Mouse (Mus musculus) kidney, adult 11 months (tissue): ENCODE data around the gene Ptprcap.

Experiments used
- DNase-seq: peaks from one replicate; pipeline ENCODE4 v3.0.0; 2022

Gene Ptprcap

DNA sequence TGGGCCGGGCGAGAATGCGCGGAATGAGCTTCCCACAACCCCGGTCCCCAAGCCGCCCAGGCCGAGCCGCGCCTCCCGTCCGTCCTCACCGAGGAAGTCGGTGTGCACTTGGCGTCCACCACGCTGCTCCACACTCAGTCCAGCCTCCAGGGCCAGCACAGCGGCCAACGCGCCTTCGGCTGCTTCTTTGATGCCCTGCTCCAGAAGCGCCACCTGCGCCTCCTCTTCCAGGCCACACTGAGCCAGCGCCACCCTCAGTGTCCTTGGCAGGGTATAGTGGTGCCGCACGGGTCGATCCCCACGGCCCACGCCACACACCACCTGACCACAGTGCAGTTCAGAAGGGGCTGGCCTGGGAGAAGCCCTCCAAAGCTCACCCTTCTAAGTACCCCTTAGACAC lies 16.4 kb downstream of the Ptprcap start:
- no peak for DNase-seq

DNA sequence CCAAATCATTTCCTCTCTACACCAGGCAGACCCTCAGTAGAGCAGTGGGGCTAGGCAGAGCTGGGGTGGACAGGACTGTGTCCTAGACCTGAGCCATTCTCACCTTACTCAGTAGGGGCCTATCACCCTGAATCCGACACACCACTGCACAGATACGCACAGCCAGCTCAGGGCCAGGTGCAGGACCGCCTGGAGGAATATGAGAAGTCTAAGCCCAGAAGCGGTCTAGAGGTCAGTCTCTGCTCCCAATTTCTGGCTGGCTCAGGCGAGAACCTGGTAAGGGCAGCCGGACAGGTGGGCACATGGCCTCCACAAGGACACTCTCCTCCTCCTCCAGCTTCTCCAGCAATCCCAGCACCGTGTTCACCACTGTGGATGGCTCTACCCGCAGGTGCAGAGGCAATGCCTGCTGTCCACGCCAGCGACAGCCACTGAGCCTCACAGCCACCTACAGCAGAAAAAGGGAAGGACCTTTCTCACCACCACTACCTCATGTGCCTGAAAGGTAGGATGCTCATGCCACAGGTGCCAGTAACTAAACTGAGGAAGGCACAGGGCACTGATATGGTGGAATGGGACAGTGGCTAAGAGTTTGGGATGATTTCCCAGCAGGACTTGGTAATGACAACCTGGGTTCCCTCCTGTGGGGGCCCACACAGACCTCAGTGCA lies 17.5 kb downstream of the Ptprcap start:
- DNase-seq: no peak

DNA sequence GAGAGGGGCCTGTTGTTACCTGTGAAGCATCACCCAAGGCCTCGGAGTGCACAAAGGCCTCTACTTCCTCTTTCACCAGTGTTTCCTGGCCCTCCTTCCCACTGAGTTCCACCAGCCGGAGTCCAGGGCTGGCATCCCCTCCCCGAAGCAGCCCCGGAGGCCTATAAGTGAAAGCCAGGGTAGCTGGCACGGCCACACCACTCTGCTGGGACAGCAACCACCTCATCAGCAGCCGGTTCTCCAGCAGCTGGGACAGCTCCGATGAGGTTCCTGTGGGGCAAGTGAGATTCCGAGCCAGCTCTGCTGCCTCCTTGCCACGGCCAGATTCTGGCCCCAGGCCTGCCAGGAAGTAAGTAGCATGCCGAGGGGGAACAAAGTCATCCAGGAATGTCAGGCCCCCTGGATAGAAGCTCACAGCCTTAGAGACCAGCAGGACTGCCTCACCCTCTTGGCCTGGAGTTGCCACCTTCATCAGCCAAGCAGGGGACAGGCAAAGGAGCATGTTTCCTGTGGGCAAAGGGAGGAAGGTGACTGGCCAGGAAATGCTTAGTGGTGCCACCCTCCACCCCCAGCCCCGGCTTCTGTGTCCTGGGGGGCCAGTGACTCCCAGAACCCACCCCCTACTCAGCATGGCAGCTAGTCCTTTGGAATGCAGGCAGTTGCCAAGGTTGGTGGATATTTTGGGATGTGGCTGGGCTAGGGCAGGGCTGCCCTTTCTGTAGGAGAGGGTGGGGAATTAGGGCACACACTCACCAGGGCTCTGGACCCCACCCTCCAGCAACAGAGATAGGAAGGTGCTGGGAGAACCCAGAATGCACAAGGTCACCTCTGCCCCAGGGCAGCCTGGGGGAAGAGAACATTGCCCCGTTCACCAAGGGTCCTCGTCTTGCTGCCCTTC lies 18.2 kb downstream of the Ptprcap start:
- no peak for DNase-seq

DNA sequence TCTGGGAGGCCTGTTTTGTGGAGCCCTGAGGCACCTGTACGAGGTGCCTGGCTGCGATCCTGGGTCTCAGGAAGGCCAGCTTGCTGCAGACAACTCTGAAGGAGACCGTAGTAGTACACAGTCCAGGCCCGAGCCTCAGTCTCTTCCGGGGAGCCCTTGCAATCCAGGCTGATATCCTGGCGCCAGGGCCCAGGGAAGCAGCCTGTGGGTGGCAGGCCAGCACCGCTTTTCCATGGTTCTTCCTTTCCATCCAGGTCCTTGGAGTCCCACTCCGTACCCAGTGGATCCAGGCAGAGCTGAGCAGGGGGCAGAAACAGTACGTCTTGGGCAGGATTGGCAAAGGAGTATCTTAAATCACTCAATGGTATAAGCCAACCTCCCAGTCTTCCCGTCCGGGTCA lies 19.5 kb downstream of the Ptprcap start:
- DNase-seq: no peak

DNA sequence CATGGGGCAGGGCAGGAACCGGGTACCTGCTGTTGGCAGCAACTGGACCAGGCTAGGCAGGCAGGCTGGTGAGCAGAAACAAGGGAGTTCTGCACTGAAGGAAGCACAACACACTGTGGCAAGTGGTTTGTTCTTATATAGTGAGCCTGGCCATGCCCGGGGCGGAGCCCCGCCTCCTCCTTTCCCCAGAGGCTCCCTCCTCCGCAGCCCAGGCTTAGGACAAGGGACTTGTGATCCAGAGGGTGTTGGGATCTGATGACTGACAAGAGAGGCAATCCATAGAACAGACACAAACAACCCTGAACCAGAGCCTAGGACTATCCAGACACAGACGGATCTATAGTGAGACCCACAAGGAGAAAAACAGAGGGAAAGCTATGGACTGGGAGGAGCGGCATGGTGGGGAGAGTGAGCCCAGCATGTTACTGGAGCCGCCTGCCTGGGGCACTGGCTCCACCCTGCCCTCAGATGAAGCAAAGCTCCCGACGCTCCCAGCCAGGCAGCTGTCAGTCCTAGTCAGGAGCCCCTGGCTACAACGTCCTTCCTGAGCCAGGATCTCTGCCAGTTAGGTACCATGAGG lies 22.1 kb downstream of the Ptprcap start, which contains the start of gene Carns1:
TSS of gene Carns1 (minus strand) at position 112 of the 580 bp plus-strand sequence.
- no peak for DNase-seq

DNA sequence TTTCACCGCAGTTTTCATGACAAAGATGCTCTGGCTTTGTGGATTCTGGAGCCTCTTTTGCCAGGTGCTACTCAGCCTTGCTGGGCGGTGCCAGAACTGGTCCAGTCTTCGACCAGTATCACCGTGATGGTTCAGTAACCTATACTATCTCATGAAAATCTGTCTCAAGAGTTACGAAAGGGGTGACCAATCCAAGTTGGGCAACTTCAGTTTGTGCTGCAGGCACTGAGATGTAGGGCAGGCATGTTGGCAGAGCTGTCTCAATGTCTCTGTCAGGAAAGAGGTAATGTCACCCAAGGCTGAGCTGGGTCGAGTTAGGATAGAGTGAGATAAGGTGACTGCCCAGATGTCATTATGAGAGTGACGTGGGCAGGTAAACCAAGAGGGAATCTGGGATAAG lies 27.0 kb downstream of the Ptprcap start:
- no peak for DNase-seq

DNA sequence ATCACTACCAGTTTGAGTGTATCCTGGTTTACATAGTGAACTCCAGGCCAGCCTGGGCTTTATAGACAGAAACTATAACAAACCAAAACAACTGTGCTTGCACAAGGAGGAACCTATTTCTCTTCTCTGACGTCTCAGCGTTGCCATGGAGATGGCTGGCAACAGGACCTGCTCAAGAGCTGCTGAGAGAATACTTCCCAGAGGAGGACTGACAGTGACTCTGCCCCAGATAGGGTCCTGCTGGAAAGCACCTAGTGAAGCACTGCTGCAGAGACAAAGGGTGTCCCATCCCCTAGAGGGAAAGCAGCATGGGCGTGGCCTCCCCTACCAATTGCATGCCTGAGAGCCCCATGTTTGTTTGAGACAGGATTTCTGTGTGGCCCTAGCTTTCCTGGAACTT lies 28.5 kb downstream of the Ptprcap start:
- no peak for DNase-seq

DNA sequence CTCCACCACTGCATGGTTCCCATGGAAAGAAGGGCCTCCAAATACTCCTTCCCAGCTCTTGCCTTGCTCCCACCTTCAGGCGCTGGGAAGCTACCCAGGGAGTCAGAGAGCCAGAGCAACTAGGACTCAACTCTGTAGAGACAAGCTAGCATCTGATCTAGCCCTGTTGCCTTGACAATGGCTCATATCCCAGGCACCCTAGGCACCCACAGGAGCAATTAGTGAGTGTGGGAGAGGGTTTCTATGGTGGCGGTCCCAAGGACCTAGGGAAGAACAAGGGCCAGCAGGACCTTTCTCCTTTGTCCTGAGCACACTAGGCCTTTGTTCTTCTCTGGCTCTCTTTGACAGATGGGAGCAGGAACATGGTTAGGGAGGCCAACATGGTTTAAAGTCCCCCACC lies 30.3 kb downstream of the Ptprcap start:
- DNase-seq: no peak

DNA sequence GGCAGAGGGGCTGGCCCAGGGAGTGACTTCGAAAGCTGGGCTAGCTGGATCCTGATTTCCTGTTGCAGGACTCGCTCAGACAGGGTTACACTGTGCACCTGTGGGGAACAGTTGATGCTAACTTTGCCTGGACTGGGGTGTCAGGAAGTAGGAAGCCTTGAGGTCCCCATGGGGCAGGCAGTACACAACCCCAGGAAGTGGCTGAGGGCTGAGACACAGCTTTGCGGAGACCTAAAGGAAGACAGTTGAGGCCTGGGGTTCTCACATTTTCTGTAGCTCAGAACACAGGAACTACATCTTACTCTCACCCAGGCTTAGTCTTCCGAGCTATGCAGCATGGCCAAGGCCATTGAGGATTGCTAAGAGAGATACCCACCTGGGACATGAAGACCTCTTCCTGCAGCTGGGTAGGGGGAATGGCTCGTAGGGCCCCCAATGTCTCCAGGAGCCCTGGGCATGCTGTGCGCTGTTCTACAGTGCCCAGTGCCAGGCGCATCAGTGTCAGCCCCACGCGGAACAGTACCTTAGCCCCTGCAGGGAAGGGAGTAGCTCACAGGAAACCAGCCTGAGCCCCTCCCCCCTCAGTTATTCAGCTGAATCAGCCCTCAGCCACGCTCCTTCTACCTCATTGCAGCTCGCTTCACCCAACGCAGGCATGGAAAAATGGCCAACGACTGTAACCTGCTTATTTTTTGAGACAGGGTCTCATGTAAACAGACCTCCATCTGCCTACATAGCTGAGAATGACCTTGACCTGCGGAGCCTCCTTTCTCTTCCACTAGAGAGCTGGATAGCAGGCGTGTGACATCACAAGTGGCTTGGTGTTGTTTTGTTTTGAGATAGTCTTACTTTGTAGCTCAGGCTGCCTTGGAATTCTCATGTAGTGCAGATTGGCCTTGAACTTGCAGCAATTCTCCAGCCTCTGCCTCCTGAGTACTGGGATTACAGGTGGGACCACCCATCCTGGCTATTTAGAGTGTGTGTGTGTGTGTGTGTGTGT lies 31.9 kb downstream of the Ptprcap start:
- no peak for DNase-seq

DNA sequence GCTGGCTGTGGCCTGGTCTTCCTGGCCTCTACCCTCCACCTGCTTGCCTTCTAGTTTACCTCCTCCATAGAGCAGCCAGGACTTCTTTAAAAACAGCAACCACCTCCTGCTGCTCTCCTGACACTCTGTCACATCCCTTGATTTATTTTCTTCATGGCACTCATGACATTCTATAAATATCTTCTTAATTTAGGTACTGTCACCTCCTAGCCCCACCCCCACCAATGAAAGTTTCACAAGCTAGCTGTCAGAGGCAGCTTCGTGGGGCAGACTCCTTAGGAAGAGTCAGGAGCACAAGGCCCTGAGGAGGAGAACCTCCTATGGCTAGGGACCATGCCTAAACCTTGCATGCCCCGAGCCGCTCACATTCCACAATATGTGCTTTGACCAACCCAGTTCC lies 33.9 kb downstream of the Ptprcap start:
- no peak for DNase-seq

DNA sequence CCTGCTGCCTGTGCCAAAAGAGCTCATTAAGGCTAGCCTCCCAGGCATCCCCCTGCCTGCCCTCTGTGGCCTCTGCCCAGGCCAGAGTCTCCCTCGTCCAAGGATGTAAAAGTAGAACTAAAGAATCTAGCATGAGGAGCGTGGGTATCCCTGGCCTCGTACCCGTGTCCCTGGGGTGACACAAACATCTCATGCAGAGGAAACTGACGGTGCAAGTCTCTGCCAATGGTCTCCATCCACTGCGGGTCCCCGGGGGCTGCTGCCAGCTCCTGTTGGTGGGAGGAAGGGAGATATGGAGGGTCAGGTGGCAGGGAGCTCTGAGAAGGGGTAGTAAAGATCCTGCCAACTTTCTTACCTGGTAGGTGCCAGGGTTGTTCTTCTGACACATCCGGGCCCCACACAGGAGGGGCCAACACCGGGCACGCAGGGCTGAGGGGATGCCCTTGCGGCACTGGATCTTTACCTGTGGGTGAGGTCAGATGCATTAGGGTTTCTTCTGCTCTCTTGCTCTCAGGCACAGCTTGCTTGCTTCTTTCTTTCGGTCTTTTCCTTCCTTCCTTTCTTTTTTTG lies 35.7 kb downstream of the Ptprcap start:
- DNase-seq: no peak

DNA sequence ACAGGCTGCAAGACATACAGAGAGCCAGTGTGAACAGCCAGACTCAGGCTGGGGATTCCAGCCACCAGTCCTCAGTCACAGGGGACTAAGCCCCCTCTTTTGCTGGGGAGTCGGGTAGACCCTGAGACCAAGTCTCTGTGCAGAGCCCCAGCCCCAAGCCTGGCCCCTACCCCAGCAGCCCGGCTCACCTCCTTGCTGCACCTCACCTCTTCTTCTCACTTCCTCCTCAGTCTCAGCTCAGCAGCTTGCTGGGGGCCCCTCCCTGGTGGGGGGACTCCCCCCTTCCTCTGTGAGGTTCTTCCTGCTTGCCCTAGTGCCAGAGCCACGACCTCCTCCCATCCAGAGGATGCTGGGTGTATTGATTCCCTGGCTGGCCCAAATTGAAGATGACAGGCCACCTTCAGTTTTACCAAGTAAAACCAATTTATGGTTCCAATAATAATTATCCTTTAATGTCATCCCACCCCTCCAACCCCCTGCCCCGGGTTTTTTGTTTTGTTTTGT lies 37.5 kb downstream of the Ptprcap start, which contains the start of gene Tbc1d10c:
TSS of gene Tbc1d10c (minus strand) at position 454 of the 504 bp plus-strand sequence.
- no peak for DNase-seq

DNA sequence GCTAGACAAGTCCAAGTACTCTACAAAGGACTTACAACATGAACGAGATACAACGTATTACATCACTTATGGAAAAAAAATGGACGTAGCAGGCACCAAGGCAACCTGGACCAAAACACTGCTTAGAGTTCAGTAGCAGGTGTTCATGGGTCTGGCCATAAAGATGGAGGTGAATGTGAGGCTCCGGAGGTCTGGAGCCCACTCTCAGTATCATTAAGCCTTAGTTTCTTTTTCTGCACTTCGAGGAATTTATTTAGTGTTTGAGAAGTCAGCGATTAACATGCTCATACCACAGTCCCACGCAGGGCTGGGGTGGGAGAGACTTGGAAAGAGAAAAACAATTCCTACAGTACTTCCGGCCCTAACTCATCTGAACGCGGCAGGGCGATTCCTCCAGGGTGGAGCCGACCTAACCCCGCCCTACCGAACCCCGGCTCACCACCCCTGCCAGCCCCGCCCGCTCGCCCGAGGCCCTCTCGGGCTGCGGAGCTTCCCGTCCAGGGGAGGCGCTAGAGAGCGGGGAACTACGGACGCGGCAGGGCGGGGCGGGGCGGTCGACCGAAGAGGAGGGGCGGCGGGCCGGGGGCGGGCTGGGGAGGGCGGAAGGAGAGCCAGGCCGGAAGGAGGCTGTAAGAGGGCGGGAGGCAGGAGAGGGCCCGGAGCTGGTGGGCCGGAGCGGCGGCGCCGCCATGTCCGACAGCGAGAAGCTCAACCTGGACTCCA lies 38.3 kb downstream of the Ptprcap start, which contains the start of gene Ppp1ca:
TSS of gene Ppp1ca (plus strand) at position 538 of the 723 bp plus-strand sequence.
- peak; percentile 91 for DNase-seq

DNA sequence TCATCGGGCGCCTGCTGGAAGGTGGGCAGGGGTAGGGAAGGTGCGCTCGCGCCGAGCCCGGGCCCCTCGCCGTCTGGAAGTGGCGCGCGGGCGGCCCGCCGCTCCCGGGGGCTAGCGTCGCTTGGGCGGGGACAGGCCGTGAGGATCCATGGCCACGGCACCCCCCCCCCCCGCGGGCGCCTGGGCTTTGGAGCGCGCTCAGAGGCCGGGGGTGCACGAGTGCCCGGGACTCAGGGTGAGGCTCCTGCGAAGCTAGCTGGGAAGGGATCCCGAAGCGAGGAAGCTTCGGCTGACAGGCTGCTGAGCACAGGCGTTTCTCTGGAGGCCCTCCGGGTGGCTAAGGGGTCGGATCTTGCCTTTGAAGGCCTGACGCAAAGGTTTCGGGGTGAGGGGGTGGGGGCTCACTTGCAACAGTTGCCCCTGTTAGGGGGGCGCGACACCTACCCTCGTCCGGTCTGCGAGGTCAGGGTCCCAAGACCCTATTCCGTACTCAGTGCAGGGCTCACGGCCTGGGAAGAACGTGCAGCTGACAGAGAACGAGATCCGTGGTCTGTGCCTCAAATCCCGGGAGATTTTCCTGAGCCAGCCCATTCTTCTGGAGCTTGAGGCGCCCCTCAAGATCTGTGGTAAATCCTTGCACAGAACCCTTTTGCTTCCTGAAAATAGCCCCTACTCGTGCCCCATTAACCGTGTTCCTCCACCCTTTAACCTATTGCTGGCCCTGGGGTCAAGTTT lies 39.0 kb downstream of the Ptprcap start:
- no peak for DNase-seq

DNA sequence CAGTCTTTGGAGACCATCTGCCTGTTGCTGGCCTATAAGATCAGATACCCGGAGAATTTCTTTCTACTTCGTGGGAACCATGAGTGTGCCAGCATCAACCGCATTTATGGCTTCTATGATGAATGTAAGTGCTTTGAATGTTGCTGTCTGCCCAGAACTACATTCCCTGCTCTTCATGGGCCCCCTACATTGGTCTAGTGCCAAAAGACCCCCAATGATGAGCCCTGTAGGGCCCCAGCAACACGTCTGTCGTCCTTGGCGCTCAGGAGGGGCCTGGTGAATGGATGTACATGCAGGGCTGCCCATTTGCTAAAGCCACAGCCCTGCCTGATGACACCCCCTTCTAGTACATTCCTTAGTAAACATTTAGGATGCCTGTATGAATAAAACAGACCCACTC lies 39.7 kb downstream of the Ptprcap start:
- no peak for DNase-seq

DNA sequence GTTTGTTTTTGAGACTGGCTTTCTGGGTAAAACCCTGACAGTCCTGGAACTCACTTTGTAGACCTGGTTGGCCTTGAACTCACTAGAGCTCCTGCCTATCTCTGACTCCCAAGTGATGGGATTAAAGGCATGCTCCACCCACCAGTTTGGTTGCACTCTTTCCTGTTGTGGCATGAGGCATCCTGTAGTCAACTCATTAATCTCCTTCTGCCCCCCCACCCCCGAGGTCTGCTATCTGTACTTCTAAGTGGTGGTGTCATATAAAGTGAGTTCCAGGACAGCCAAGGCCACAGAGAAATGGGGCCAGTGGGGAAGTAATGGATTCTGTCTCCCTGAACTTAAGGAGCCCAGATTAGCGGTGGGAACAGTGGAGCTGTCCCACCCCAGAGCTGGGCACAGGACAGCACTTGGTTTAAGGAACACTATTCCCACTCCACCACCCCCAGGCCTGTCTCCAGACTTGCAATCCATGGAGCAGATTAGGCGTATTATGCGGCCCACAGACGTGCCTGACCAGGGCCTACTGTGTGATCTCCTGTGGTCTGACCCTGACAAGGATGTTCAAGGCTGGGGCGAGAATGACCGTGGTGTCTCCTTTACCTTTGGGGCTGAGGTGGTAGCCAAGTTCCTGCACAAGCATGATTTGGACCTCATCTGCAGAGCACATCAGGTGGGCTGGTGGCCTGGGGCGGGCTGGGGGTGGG lies 40.8 kb downstream of the Ptprcap start:
- DNase-seq: no peak

DNA sequence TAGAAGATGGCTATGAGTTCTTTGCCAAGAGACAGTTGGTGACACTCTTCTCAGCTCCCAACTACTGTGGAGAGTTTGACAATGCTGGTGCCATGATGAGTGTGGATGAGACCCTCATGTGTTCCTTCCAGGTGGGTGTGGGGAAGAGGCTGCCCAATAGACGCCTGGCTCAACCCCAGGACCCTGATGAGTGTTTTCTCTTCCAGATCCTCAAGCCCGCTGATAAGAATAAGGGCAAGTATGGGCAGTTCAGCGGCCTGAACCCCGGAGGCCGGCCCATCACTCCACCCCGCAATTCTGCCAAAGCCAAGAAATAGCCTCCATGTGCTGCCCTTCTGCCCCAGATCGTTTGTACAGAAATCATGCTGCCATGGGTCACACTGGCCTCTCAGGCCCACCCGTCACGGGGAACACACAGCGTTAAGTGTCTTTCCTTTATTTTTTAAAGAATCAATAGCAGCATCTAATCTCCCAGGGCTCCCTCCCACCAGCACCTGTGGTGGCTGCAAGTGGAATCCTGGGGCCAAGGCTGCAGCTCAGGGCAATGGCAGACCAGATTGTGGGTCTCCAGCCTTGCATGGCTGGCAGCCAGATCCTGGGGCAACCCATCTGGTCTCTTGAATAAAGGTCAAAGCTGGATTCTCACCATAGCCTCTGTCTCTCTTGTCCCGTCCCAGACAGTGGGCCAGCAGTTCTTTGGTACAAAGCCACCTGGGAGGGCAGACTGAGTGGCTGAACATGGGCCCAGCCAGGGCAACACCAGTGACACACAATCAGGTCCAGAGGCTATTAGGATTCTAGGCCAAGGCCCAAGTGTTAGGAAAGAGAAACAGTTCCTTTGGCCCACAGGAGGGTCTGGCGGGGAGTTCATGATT lies 41.6 kb downstream of the Ptprcap start:
- DNase-seq: no peak

DNA sequence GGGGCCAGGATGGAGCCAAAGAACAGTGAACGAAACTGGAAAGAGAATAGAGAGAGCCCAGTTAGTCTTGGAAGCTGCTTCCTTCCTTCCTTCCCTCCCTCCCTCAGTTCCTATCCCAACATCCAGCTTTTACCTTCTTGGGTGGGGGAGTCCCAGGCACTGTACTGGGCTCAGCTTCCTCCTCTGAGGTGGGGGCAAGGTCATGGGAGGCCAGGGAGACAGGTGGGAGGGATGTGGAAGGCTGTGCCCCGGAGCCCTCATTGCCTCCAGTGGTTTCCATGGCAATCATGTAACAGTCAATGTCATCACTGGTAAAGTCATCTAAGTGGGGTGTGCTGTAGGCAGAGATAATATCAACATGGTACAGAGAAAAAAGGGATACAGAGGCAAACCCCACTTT lies 42.6 kb downstream of the Ptprcap start:
- DNase-seq: no peak

DNA sequence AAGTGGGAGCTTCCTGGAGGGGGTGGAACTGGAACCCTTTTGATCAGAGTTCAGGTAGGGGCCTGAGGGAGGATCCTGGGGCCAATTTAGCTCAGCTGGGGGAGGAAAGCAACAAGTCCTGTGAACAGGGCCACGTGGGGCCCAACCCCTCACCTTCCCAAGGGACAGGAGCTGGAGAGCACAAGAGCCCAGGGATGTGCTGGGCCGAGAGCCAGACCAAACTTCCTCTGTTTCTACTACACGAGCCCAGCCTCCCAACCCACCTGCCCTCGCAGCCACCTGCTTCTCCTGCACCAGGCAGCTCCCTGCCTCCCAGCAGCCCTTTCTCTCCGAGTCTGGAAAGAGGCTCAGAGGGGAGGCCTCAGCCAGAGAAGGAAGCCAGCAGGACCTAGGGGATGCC lies 43.1 kb downstream of the Ptprcap start:
- DNase-seq: no peak
